Mouse (Mus musculus): ENCODE results near the gene Xpr1.

The Xpr1 gene

GRCm38 (mm10) chr1:155233378-155233777 is 183.8 kb downstream of the Xpr1 start:
- DNase-seq (ENCODE audit: extremely low read depth, low read depth, low spot score): no peak

- DNase-seq (ENCODE audit: extremely low read depth, low read depth, low spot score): no peak
Observed at GRCm38 (mm10) chr1:155232786-155233185, 184.4 kb downstream of the Xpr1 start.

GRCm38 (mm10) chr1:155232385-155232784 is 184.8 kb downstream of the Xpr1 start:
- DNase-seq (ENCODE audit: extremely low read depth, low read depth, low spot score): no peak

- DNase-seq (ENCODE audit: extremely low read depth, low read depth, low spot score): no peak
Observed at GRCm38 (mm10) chr1:155229464-155230411, 187.5 kb downstream of the Xpr1 start.
